Mouse (Mus musculus) forebrain, postnatal 0 days (tissue): ENCODE data around the gene Fam168b. TPM values are rescaled to one million over a fixed set of nuclear protein-coding genes. Genes with fewer than 3 reads are reported as not detected.

Source experiments
- ATAC-seq: fragments of 200-750 bp; cut with Nextera tagmentation; 2 replicates; pipeline ENCODE4 v1.8.0; 2017; ENCODE audit warnings: mild to moderate bottlenecking, moderate library complexity
- DNase-seq: peaks from one replicate; pipeline ENCODE4 v3.0.0-alpha.2; 2015
- H3K27ac ChIP-seq: fragments of 300-500 bp; sonication (generic); 2 replicates; pipeline ENCODE4 v1.5.1; 2014; ENCODE audit warnings: low read depth, mild to moderate bottlenecking, antibody characterized with exemption, low read length, moderate library complexity, mixed read lengths
- H3K27me3 ChIP-seq: fragments of 300-500 bp; sonication (generic); 2 replicates; pipeline ENCODE4 v1.6.1; 2014; ENCODE audit warnings: mild to moderate bottlenecking, low read length, mixed read lengths; ENCODE audit not compliant: insufficient read depth
- H3K36me3 ChIP-seq: fragments of 300-500 bp; sonication (generic); 2 replicates; pipeline ENCODE4 v1.6.1; 2014; ENCODE audit warnings: mild to moderate bottlenecking, moderate library complexity; ENCODE audit not compliant: insufficient read depth
- H3K4me1 ChIP-seq: fragments of 300-500 bp; sonication (generic); 2 replicates; pipeline ENCODE4 v1.6.1; 2014; ENCODE audit warnings: antibody characterized with exemption; ENCODE audit not compliant: insufficient read depth
- H3K4me2 ChIP-seq: fragments of 300-500 bp; sonication (generic); 2 replicates; pipeline ENCODE4 v1.6.1; 2014; ENCODE audit warnings: low read depth, mild to moderate bottlenecking, moderate library complexity
- H3K4me3 ChIP-seq: fragments of 300-500 bp; sonication (generic); 2 replicates; pipeline ENCODE4 v1.5.1; 2014; ENCODE audit warnings: low read depth, low read length, mixed read lengths
- H3K9ac ChIP-seq: fragments of 300-500 bp; sonication (generic); 2 replicates; pipeline ENCODE4 v1.6.1; 2014; ENCODE audit warnings: mild to moderate bottlenecking
- H3K9me3 ChIP-seq: fragments of 300-500 bp; sonication (generic); 2 replicates; pipeline ENCODE4 v1.6.1; 2016; ENCODE audit warnings: low read length
- CTCF ChIP-seq: sonication (generic); IDR thresholded peaks from 2 replicates; pipeline ENCODE4 v1.5.1; 2016; ENCODE audit warnings: antibody characterized with exemption, control low read depth, low read depth
- WGBS: fragments of 180-500 bp; shearing (Covaris S2); extraction: QIAGEN DNeasy Blood & Tissue Kit; methylation state at CpG from one replicate; pipeline ENCODE4 v1.1.7; 2014; 5-methylcytosine and 5-hydroxymethylcytosine counted together
- polyA plus RNA-seq: library from polyadenylated mRNA; unstranded; fragments of >200 nt; fragmentation: Nextera tagmentation; extraction: Ambion mirVana; gene quantifications from 2 replicates; pipeline ENCODE4 v1.2.1, GENCODE M21; 2015
- total RNA-seq: library from RNA; depleted of rRNA; stranded (reverse); fragments of >200 nt; gene quantifications from 2 replicates; pipeline ENCODE4 v1.2.3, GENCODE M21; 2014

Gene Fam168b
- total and polyA plus RNA-seq, 2 experiments from 2014 or later: 100 to 334 TPM

DNA sequence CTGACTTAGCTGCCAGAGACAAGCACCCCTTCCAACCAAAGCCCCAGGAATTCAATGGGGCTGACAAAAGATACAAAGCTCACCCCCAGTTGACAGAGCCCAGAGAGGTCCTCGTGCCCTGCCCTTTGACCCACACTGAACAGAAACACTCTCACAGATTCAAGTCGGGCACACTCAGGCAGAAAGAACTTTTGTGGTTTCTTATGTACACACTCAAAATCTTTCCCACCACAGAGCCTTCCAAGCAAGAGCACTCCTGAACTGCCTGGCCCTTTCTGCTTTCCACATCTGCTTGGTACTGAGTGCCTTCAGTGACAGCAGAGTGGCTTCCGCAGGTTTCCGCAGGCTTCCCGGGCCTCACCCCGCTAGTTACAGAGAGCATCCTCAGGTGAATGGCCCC, 27.0 kb downstream of the Fam168b start:
- H3K9me3 ChIP-seq: no peaks in the 10 kb centered on the region
- no peak for DNase-seq
- WGBS: 88% methylated on average over 6 of the region's 6 CpGs
- no peak overlapping the region for H3K4me3 ChIP-seq
- no peaks in the 10 kb centered on the region for H3K4me1 ChIP-seq
- no peak overlapping the region for H3K4me2 ChIP-seq
- H3K27ac ChIP-seq: no peak overlapping the region
- H3K36me3 ChIP-seq: peaks cover 80% of the 10 kb centered on the region
- no peak overlapping the region for H3K9ac ChIP-seq
- no peak for TF ChIP-seq CTCF
- ATAC-seq: no peak
- no peaks in the 10 kb centered on the region for H3K27me3 ChIP-seq

- no peak for ATAC-seq
- Histone ChIP-seq H3K4me1 (no peaks in the 10 kb centered on the region), H3K4me2 (no peak overlapping the region), H3K27me3 (no peaks in the 10 kb centered on the region), H3K4me3 (no peak overlapping the region), H3K9me3 (no peaks in the 10 kb centered on the region), H3K27ac (no peak overlapping the region), H3K36me3 (peaks cover 80% of the 10 kb centered on the region), H3K9ac (no peak overlapping the region)
- no peak for TF ChIP-seq CTCF
- WGBS: 92% methylated on average over 13 of the region's 13 CpGs
- no peak for DNase-seq
These were observed 30.2 kb downstream of the Fam168b start for GRCm38 (mm10) chr1:34812407-34813247.

- H3K4me3 ChIP-seq: no peak overlapping the region
- H3K36me3 ChIP-seq: peaks cover 78% of the 10 kb centered on the region
- peak; percentile 30 for ATAC-seq
- H3K9me3 ChIP-seq: no peaks in the 10 kb centered on the region
- no peak for DNase-seq
- no peak for TF ChIP-seq CTCF
- no peaks in the 10 kb centered on the region for H3K27me3 ChIP-seq
- WGBS: 74% methylated on average over 6 of the region's 6 CpGs
- no peak overlapping the region for H3K9ac ChIP-seq
- no peak overlapping the region for H3K4me2 ChIP-seq
- H3K4me1 ChIP-seq: no peaks in the 10 kb centered on the region
- H3K27ac ChIP-seq: no peak overlapping the region
These were observed 31.3 kb downstream of the Fam168b start for GRCm38 (mm10) chr1:34811581-34811980.

DNA sequence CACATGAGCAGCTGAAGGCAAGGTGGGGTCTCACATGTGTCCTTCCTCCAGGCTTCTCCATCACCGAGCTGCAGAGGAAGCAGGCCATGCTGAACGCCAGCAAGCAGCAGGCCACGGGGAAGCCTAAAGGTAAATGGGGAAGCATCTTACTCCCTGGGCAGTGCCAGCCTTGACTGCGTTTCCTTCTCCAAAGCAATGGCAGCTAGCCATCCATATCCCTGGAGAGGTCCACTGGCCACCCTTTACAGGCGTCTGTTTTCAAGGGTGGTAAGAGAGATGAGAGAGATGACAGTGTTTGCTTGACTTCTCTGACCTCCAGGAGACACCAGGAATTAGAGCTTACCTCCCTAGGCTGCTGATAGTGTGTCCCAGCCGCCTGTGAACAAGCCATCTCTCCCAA, 31.8 kb downstream of the Fam168b start:
- WGBS: 83% methylated on average over 6 of the region's 6 CpGs
- no peaks in the 10 kb centered on the region for H3K9me3 ChIP-seq
- H3K36me3 ChIP-seq: peaks cover 73% of the 10 kb centered on the region
- no peak for TF ChIP-seq CTCF
- ATAC-seq (no peak), DNase-seq (no peak)
- H3K4me1 ChIP-seq: no peaks in the 10 kb centered on the region
- H3K27me3 ChIP-seq: no peaks in the 10 kb centered on the region
- no peak overlapping the region for H3K4me3 ChIP-seq
- no peak overlapping the region for H3K9ac ChIP-seq
- H3K27ac ChIP-seq: no peak overlapping the region
- H3K4me2 ChIP-seq: no peak overlapping the region

GRCm38 (mm10) chr1:34810293-34810692, 32.6 kb downstream of the Fam168b start:
- no peak overlapping the region for H3K27ac ChIP-seq
- TF ChIP-seq CTCF: no peak

GRCm38 (mm10) chr1:34808445-34808844, 34.4 kb downstream of the Fam168b start:
- TF ChIP-seq CTCF: no peak
- 81% methylated on average over 8 of the region's 8 CpGs for WGBS
- Histone ChIP-seq H3K4me3 (no peak overlapping the region), H3K4me1 (0 out of 2 replicates have a peak, but pooled peaks cover 2% of the 10 kb centered on the region), H3K9ac (no peak overlapping the region), H3K4me2 (no peak overlapping the region), H3K27ac (no peak overlapping the region), H3K36me3 (peaks cover 63% of the 10 kb centered on the region), H3K9me3 (no peaks in the 10 kb centered on the region), H3K27me3 (no peaks in the 10 kb centered on the region)
- DNase-seq (no peak), ATAC-seq (no peak)

More at GRCm38 (mm10) chr1:34810293-34810692, 32.6 kb downstream of the Fam168b start:
- Histone ChIP-seq H3K9ac (no peak overlapping the region), H3K4me2 (no peak overlapping the region), H3K4me3 (no peak overlapping the region), H3K9me3 (no peaks in the 10 kb centered on the region), H3K36me3 (peaks cover 68% of the 10 kb centered on the region), H3K27me3 (no peaks in the 10 kb centered on the region), H3K4me1 (no peaks in the 10 kb centered on the region)
- no peak for DNase-seq
- no peak for ATAC-seq
- 88% methylated on average over 11 of the region's 11 CpGs for WGBS

DNA sequence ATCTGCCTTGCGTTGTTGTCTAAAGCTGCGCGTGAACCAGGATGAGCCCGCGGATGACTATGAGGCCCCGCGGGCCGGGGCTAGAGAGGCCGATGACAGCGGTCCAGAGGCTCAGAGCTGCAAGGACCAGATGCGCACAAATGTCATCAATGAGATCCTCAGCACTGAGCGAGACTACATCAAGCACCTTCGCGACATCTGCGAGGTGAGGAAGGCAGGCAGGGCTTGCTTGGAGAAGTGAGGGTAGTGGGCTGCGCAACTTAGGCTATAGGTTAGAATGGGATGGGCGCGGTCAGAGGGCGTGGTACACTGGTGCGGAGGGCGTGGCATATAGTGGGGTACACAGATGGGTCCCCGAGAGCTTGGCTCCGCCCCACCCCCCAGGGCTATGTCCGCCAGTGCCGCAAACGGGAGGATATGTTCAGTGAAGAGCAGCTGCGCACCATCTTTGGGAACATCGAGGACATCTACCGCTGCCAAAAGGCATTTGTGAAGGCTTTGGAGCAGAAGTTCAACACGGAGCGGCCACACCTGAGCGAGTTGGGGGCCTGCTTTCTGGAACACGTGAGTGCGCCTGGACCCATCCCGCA, 36.8 kb downstream of the Fam168b start:
- DNase-seq: no peak
- no peak overlapping the region for H3K27ac ChIP-seq
- no peaks in the 10 kb centered on the region for H3K27me3 ChIP-seq
- H3K9ac ChIP-seq: no peak overlapping the region
- ATAC-seq: no peak
- no peaks in the 10 kb centered on the region for H3K9me3 ChIP-seq
- H3K36me3 ChIP-seq: peaks cover 44% of the 10 kb centered on the region
- H3K4me1 ChIP-seq: peaks cover 15% of the 10 kb centered on the region; the same call in 1 of the 2 replicates
- TF ChIP-seq CTCF: no peak
- WGBS: 31% methylated on average over 35 of the region's 35 CpGs
- H3K4me2 ChIP-seq: no peak overlapping the region
- H3K4me3 ChIP-seq: no peak overlapping the region
